Mouse (Mus musculus) midbrain, embryonic 11.5 days (tissue): ENCODE results near the gene Rpap1. TPM values are rescaled to one million over a fixed set of nuclear protein-coding genes. Genes with fewer than 3 reads are reported as not detected.
"Not testable (repeated sequence)": the region's sequence is repeated elsewhere in the genome, so short reads cannot be mapped to it uniquely, and the experiment has no call there.

Experiments
- ATAC-seq: fragments of 200-750 bp; cut with Nextera tagmentation; 2 replicates; pipeline ENCODE4 v1.8.0; 2017; ENCODE audit warnings: moderate TSS enrichment, moderate library complexity; ENCODE audit not compliant: low FRiP score
- DNase-seq: peaks from one replicate; pipeline ENCODE4 v3.0.0; 2015; ENCODE audit warnings: low spot score; ENCODE audit errors: missing footprints
- H3K27ac ChIP-seq: fragments of 300-500 bp; sonication (generic); 2 replicates; pipeline ENCODE4 v1.5.1; 2014; ENCODE audit warnings: low read depth, low read length
- H3K27me3 ChIP-seq: fragments of 300-500 bp; sonication (generic); 2 replicates; pipeline ENCODE4 v1.6.1; 2014; ENCODE audit warnings: mild to moderate bottlenecking, low read length, moderate library complexity, mixed read lengths; ENCODE audit not compliant: control insufficient read depth, insufficient read depth
- H3K36me3 ChIP-seq: fragments of 300-500 bp; sonication (generic); 2 replicates; pipeline ENCODE4 v1.6.1; 2014; ENCODE audit warnings: mild to moderate bottlenecking, low read length, moderate library complexity, mixed read lengths; ENCODE audit not compliant: control insufficient read depth, insufficient read depth
- H3K4me1 ChIP-seq: fragments of 300-500 bp; sonication (generic); 2 replicates; pipeline ENCODE4 v1.6.1; 2014; ENCODE audit warnings: low read length; ENCODE audit not compliant: control insufficient read depth, insufficient read depth
- H3K4me2 ChIP-seq: fragments of 300-500 bp; sonication (generic); 2 replicates; pipeline ENCODE4 v1.6.1; 2014; ENCODE audit warnings: mild to moderate bottlenecking, moderate library complexity
- H3K4me3 ChIP-seq: fragments of 300-500 bp; sonication (generic); 2 replicates; pipeline ENCODE4 v1.5.1; 2014; ENCODE audit warnings: low read depth, low read length
- H3K9ac ChIP-seq: fragments of 300-500 bp; sonication (generic); 2 replicates; pipeline ENCODE4 v1.6.1; 2014; ENCODE audit warnings: low read length
- H3K9me3 ChIP-seq: fragments of 300-500 bp; sonication (generic); 2 replicates; pipeline ENCODE4 v1.6.1; 2016; ENCODE audit warnings: low read length; ENCODE audit not compliant: control insufficient read depth
- WGBS: fragments of 180-500 bp; shearing (Covaris S2); extraction: QIAGEN DNeasy Blood & Tissue Kit; methylation state at CpG from one replicate; pipeline ENCODE4 v1.1.7; 2014; 5-methylcytosine and 5-hydroxymethylcytosine counted together
- polyA plus RNA-seq: library from polyadenylated mRNA; unstranded; fragments of >200 nt; fragmentation: Nextera tagmentation; extraction: Ambion mirVana; gene quantifications from 2 replicates; pipeline ENCODE4 v1.2.1, GENCODE M21; 2014

Gene Rpap1
- polyA plus RNA-seq, 1 experiment from 2014 or later: 22.8 TPM

DNA sequence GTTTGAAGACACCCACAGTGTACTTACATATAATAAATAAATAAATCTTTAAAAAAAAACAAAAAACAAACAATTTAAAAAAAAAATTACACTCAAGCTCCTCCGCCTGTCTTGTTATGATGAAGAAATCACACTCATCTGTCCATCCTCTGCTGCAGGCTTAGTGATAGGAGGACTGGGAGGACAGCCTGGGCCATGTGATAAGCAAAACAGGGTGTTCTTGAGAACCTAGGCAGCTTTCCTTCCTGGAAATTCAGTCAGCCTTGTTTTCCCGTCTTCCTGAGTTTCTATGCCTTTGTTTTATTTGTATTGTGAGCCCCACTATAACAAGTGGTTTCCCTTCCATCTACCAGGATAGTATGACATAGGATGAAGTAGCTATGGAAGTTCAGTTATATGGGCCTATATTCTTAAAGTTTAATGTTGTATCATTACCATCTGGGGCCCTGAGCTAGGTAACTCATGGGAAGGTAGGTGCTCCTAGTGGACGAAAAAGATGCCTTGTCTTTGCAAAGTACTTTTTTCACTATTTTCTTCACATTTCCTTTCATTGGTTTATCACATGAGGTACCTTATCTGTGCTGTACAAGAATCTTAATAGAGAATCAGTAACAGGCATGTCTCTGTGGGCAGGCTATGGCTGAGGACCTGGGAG, 59.4 kb downstream of the Rpap1 start:
- no peak for DNase-seq
- no peak for ATAC-seq
- 93% methylated on average over 3 of the region's 3 CpGs for WGBS
- no peak overlapping the region for H3K9ac ChIP-seq
- H3K27me3 ChIP-seq: no peaks in the 10 kb centered on the region
- H3K27ac ChIP-seq: no peak overlapping the region
- no peak overlapping the region for H3K4me2 ChIP-seq
- no peaks in the 10 kb centered on the region for H3K9me3 ChIP-seq
- H3K36me3 ChIP-seq: peaks cover 40% of the 10 kb centered on the region
- no peaks in the 10 kb centered on the region for H3K4me1 ChIP-seq
- no peak overlapping the region for H3K4me3 ChIP-seq

DNA sequence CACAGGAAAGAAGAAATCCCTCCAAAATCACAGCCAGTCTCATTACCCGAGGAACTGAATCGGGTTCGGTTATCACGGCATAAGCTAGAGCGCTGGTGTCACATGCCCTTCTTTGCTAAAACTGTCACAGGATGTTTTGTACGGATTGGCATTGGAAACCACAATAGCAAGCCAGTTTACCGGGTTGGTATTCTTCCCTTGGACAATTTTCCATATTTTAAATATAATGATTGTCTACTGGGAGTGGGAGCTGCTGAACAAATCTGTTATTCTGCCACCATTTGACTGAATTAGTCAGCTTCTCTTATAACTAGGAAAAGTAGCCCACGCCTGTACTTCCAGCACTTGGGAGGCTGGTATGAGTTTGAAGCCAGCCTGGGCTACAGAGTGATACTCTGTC, 66.3 kb downstream of the Rpap1 start:
- Histone ChIP-seq H3K4me1 (no peaks in the 10 kb centered on the region), H3K9me3 (no peaks in the 10 kb centered on the region), H3K27ac (no peak overlapping the region), H3K27me3 (no peaks in the 10 kb centered on the region), H3K9ac (no peak overlapping the region), H3K36me3 (peaks cover 34% of the 10 kb centered on the region), H3K4me2 (no peak overlapping the region), H3K4me3 (no peak overlapping the region)
- WGBS: 97% methylated on average over 8 of the region's 8 CpGs
- no peak for ATAC-seq
- no peak for DNase-seq

DNA sequence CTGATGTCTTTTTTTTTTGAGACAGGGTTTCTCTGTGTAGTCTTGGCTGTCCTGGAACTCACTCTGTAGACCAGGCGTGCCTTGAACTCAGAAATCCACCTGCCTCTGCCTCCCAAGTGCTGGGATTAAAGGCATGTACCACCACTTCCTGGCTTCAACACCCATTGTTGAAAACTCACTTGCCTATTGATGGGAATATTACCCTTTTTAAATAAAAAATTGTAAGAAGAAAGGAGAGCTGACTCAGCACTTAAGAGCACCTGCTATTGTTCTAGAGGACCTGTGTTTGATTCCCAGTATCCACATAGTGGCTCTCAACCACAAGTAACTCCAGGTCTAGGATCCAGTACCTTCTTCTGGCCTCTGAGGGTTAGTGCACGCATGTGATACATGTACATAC, 71.5 kb downstream of the Rpap1 start:
- H3K27ac ChIP-seq, H3K9me3 ChIP-seq: not testable (repeated sequence)
- 88% methylated on average over 2 of the region's 2 CpGs for WGBS

More for the DNA sequence above, 71.5 kb downstream of the Rpap1 start:
- ATAC-seq, DNase-seq, H3K4me2 ChIP-seq, H3K4me3 ChIP-seq, H3K27me3 ChIP-seq, H3K4me1 ChIP-seq, H3K9ac ChIP-seq: not testable (repeated sequence)
- H3K36me3 ChIP-seq: peaks cover 11% of the 10 kb centered on the region; the same call in 1 of the 2 replicates

Other genes with a start within 250 kb of the Rpap1 start
- 0.20 and 0.69 TPM in 2 replicates for gene Exd1, start 239.9 kb downstream of the Rpap1 start, polyA plus RNA-seq
- 56.2 and 61.4 TPM in 2 replicates for gene Chp1, start 239.8 kb downstream of the Rpap1 start, polyA plus RNA-seq
- 121 and 130 TPM in 2 replicates for gene Nusap1, start 169.2 kb downstream of the Rpap1 start, polyA plus RNA-seq
- gene Oip5, start 169.1 kb downstream of the Rpap1 start, polyA plus RNA-seq: 38.0 and 38.5 TPM in 2 replicates
- gene Ndufaf1, start 124.7 kb downstream of the Rpap1 start, polyA plus RNA-seq: 40.3 and 47.6 TPM in 2 replicates
- gene Rtf1, start 112.5 kb downstream of the Rpap1 start, polyA plus RNA-seq: 32.1 and 34.5 TPM in 2 replicates
- 1.2 and 1.4 TPM in 2 replicates for gene Itpka, start 45.2 kb downstream of the Rpap1 start, polyA plus RNA-seq
- 0.05 TPM in 1 of 2 replicates, not detected in the other for gene Ltk, start 27.1 kb downstream of the Rpap1 start, polyA plus RNA-seq
- 19.1 and 22.6 TPM in 2 replicates for gene Tyro3, start 10.2 kb upstream of the Rpap1 start, polyA plus RNA-seq
- gene Mga, start 109.7 kb upstream of the Rpap1 start, polyA plus RNA-seq: 32.1 and 32.9 TPM in 2 replicates
- gene Mapkbp1, start 185.2 kb upstream of the Rpap1 start, polyA plus RNA-seq: 2.9 and 3.4 TPM in 2 replicates
- gene Jmjd7, start 239.9 kb upstream of the Rpap1 start, polyA plus RNA-seq: 18.8 and 19.1 TPM in 2 replicates
- 3.6 and 3.9 TPM in 2 replicates for gene Gm28042, start 240.0 kb upstream of the Rpap1 start, polyA plus RNA-seq
- gene Pla2g4b, start 245.9 kb upstream of the Rpap1 start, polyA plus RNA-seq: 1.5 and 2.3 TPM in 2 replicates